Mouse (Mus musculus): ENCODE measurements around the gene St5.
A peak's percentile ranks its signal among the peaks of the same experiment; 100 is the strongest.

St5 gene

GRCm38 (mm10) chr7:109524763-109525162, 178.6 kb downstream of the St5 start:
- DNase-seq = no peak

GRCm38 (mm10) chr7:109524442-109524744, 179.0 kb downstream of the St5 start:
- no peak for DNase-seq

DNA sequence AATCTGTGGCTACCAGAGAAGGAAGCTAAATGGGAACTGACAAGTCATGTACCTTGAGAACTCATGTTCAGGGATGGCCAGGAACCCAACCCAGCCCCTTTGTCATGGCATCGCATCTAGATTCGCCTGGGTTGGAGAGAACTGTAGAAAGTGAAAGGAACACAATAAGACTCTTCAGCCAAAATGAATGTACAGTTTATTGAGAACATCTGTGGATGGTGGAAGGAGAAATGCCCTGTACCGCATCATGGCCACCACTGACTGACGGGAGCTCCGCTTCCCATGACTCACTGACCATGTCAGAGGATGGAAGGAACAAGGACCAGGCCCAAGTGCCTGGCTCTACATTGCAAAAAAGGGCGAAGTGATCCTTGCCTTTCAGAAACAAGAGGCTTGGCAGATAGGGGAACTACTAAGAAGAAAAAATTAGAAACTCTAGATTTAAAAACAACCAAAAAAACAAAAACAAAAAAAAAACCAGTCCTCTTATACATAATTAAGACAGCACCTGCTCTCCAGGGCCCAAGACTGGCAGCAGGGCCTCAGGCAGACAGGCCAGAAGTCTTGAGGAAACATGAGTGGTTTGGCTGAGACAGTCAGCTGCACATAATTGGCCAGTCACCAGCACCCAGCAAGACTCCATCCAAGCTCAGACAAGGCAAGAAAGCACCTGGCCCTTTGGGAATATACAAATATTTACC, 179.5 kb downstream of the St5 start:
- no peak for DNase-seq

- no peak for DNase-seq
Measured at GRCm38 (mm10) chr7:109523304-109523703, 180.1 kb downstream of the St5 start.

DNA sequence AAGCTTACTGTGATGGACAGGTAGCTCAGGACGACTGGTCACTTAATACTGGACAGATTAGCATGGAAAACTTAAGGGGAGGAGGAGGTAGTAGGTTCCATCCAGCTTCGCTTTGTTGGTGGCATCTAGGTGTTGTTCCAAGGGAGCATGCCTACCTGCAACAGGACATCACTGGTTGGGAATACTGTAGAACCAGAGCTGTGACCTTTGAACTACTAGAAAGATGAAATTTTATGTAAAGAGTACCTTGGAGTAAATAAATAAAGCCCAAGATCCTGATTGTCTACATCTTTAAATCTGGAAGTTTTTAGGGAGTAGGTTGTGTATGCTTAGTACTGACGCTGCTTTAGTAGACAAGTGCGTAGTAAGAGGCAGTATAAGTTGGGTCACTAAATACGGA, 181.3 kb downstream of the St5 start:
- no peak for DNase-seq

- no peak for DNase-seq
Measured at GRCm38 (mm10) chr7:109519936-109520335, 183.5 kb downstream of the St5 start.

DNA sequence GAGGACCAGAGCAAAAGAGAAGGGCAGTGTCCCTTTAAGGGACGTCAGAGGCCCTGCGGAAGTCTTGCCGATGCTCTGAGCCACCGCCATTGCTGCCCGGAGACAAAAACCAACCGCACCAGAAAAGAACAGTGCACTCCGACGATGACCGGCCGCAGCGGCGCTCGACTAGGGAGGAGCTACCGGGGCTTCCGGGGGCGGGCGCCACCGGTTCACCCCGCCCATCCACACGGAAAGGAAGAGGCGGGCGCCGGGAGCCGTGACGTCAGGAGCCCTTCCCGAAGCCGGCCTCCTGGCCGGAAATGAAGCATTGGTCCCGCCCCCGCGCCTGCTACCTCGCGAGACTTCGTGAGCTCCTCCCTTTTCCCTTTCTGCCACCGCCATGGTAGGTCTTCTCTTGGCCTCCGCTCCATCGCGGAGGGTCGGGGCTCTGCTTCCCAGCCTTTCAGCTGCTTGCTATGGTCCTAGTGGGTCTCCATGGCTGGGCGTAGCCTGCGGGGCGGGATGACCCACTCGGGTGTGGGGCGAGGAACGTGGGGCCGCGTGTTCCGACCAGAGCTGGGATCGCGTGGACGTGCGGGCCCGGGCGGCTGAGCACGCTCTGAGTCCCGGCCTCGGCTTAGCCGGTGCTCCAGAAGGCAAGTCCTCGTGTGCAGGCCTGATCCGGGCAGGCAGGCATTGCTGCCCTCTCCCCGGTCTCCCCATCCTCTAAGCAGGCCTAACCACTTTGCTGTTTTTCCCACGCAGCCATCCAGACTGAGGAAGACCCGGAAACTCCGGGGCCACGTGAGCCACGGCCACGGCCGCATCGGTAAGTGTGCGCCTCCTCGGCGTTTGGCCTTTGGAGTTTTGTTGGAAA, 184.3 kb downstream of the St5 start, which contains the start of gene Rpl27a:
TSS of gene Rpl27a (plus strand) at position 310 of the 859 bp plus-strand sequence.
- DNase-seq = peak; percentile 99

DNA sequence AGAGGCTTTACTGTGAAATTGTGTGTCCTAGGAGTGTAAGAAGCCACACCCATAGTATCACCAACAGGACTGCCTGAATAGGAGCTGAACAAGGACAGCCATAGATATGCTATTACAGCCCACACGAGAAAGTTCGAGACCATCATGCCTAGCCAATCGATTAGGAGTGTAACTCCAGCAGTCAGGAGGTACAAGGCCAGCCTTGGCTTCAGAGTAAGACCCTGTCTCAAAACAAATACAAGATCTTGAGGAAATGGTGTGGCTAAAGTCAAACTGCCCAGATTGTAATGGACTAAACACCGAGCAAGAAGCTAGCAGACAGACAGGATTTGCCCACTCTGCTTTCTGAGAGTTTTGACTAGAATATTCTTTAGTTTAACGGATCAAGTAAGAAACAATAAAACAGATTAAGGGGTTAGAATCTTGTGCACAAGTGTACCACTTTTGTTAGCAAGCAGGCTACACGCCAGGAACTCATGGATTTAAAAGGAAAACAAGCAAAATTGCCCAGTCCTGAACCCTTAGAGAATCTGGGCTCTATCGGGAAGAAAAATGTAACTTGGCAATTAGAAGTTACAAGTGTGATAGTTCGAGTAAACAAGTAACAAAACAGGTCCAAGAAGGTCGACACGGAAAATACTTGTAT, 185.2 kb downstream of the St5 start:
- DNase-seq = no peak

- DNase-seq = no peak
Measured at GRCm38 (mm10) chr7:109516500-109516899, 186.9 kb downstream of the St5 start.

- DNase-seq = no peak
Measured at GRCm38 (mm10) chr7:109511838-109512237, 191.6 kb downstream of the St5 start.

GRCm38 (mm10) chr7:109510799-109511198, 192.6 kb downstream of the St5 start:
- DNase-seq = no peak

DNA sequence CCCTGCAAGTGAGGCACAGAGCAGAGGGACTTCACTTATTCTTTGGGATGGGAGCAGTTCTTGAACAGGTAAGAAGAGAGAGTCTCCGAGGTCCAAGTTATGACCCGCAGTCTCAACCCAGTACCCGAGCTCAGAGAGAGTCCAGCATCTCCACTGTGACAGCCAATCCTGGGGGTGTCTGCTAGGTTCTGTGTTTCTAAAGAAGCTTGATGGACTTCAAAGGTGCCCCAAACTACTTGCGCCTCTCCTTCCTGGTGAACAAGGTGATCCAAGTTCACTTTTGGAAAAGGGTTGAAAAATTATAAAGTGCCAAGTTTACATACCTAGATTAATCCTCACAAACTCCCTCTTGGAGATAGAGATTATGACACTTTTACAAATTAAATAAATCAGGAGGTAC, 195.4 kb downstream of the St5 start, which contains the start of gene Trim66:
TSS of gene Trim66 (minus strand) at position 101 of the 400 bp plus-strand sequence.
- DNase-seq = no peak

- no peak for DNase-seq
Measured at GRCm38 (mm10) chr7:109507572-109507971, 195.8 kb downstream of the St5 start.

DNA sequence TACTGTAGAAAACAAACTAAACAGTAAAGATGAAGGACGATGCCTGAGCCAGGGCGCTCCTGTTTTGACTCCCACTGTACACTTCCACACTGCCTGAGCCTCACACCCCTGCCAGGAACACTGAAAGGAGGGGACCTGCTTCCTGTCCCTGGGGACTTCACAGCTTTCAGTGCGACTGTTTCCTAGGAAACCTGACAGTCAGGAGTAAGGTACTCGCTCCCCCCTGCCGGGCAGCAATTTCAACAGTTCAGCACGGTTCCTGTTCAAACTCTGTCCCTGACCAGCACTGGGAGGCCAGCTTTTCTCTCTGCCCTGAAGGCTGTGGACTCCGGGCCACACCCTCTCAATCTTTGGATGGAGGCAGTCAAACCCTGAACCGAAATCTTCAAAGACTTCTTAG, 196.3 kb downstream of the St5 start:
- no peak for DNase-seq

- DNase-seq = no peak
Measured at GRCm38 (mm10) chr7:109497507-109497906, 205.9 kb downstream of the St5 start.

DNA sequence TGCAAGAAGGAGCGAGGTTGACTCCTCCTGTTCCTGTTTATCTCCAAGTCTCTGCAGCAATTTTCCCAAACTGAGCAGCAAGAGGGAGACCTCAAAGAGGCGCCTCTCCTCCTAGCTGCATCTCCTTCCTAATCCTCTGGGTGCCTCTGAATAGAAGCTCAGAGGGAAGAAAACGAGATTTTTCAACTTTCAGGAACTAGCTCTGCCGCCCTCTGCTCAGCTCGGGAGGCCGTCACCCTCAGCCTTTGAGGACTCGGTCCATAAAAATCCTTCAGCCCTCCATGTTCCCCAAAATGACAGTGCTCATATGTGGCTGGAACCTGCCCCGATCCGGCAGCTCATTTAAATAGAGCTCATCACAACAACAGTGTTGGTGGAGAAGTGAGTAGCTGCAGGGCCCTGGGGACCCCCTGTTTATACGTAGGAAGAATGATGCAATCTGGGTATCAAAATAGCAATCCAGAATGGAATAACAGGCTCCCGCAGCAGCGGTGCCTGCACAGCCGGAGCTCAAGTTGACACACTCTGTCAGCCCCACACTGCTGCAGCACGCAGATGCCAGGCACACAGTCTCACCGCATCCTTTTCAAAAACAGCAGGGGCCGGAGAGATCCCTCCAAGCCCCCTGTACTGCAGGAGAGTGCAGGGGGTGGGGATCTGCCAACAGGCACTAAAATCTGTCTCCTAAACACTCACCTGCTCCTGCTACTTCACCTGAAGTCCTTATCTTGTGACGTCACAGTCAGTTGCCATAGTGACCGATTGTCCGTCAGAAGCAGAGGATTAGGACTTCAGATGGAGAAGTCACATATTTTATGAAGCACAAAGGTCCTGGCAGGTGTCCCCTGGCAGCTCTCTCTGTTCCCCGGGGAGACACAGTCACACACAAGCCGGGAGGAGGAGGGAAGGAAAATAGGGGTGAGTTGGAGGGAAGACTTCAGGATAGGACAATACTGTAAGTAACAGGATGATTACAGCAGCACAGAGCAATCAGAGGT, 209.8 kb downstream of the St5 start:
- peak; percentile 58 for DNase-seq

- peak; percentile 17 for DNase-seq
Measured at GRCm38 (mm10) chr7:109492616-109493318, 210.6 kb downstream of the St5 start.

DNA sequence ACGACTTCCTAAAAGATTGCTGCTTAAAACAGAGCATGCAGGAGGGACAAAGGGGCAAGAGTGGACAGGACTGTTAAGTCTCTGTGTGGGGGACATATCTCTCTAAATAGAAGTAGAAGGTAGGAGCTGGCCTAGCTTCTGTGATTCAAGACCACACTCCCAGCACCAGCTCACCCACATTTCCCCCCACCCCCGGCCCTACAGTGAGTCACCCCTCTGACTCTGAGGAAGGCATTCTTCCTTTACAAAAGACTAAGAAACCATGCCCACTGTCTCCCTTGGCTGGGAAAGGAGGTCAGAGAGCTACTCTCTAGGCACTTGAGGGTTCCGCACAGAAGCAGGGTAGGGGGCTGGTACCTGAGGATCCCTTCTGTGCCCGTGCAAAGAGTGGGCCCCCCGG, 219.2 kb downstream of the St5 start:
- DNase-seq = no peak

GRCm38 (mm10) chr7:109480765-109481197, 222.6 kb downstream of the St5 start:
- no peak for DNase-seq

DNA sequence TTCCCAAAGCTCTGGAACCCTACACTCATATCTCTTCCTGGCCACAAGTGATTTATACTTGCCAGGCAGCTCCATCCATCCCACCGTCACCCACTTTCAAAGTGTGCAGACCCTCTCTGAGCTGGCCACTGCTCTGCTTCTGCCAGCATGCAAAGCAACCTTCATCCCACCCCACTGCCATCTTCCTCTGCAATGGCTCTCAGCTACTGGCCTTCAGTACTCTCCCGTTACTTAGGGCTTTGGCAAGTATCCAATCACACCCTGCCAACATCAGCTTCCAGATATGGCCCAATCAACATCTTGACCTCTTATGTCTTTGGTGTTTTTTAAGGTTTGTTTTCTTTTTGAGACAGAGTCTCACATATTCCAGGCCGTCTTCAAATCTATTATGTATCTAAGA, 225.5 kb downstream of the St5 start:
- no peak for DNase-seq

Measured in cerebellum, adult 11 months (tissue).